Mouse (Mus musculus) bone marrow macrophage, adult 2 months (primary cell): ENCODE measurements around the gene Ppp1r16b.

Source experiments
- CTCF ChIP-seq: IDR thresholded peaks from 2 replicates; pipeline ENCODE4 v1.5.1; 2012; ENCODE audit warnings: low read depth, mild to moderate bottlenecking, low read length, moderate library complexity
- POLR2A ChIP-seq: IDR thresholded peaks from 2 replicates; pipeline ENCODE4 v1.6.1; 2012; ENCODE audit warnings: mild to moderate bottlenecking, low read depth, low read length, borderline replicate concordance

GRCm38 (mm10) chr2:158717551-158718418, 52.6 kb downstream of the Ppp1r16b start:
- TF ChIP-seq CTCF (no peak), POLR2A (no peak)
